7 mouse cellular contexts compared by ENCODE assay signal in genomic region chr7:84594087-84594916, GRCm38 (mm10). TPM values are rescaled to one million over a fixed set of nuclear protein-coding genes. Genes with fewer than 3 reads are reported as not detected.
A peak's percentile ranks its signal among the peaks of the same experiment; 100 is the strongest.
DNase-seq lines count a peak whose midpoint lies in the region; ATAC-seq and TF ChIP-seq lines count a peak whose summit lies in the region.

No protein-coding gene starts in this region.

- peak overlapping the region; percentile 44 for H3K27ac ChIP-seq in forebrain, embryonic 10.5 days
- H3K27ac ChIP-seq in hindbrain, embryonic 14.5 days, result no peak overlapping the region
- no peak overlapping the region for H3K27ac ChIP-seq in limb, embryonic 11.5 days (replicated peaks; ENCODE audit: low read depth, low read length)
- no peak overlapping the region for H3K27ac ChIP-seq in midbrain, embryonic 12.5 days (replicated peaks)
- H3K27ac ChIP-seq in stomach, postnatal 0 days (replicated peaks), result no peak overlapping the region

- no peak for TF ChIP-seq EP300 in stomach, postnatal 0 days (optimal IDR thresholded peaks at IDR 0.05)

- peaks cover 4% of the 10 kb centered on the region for H3K27me3 ChIP-seq in G1E (ENCODE audit: insufficient read depth, low read length)
- no peaks in the 10 kb centered on the region for H3K27me3 ChIP-seq in forebrain, embryonic 10.5 days (ENCODE audit: poor library complexity, severe bottlenecking)
- no peaks in the 10 kb centered on the region for H3K27me3 ChIP-seq in hindbrain, embryonic 14.5 days (ENCODE audit: control insufficient read depth, insufficient read depth, low read length)
- no peaks in the 10 kb centered on the region for H3K27me3 ChIP-seq in limb, embryonic 11.5 days (ENCODE audit: control insufficient read depth, insufficient read depth, low read length)
- no peaks in the 10 kb centered on the region for H3K27me3 ChIP-seq in midbrain, embryonic 12.5 days
- H3K27me3 ChIP-seq in stomach, postnatal 0 days (ENCODE audit: control insufficient read depth, insufficient read depth, low read length), result no peaks in the 10 kb centered on the region

- no peak overlapping the region for H3K9ac ChIP-seq in hindbrain, embryonic 14.5 days
- no peak overlapping the region for H3K9ac ChIP-seq in limb, embryonic 11.5 days (ENCODE audit: low read length)
- no peak overlapping the region for H3K9ac ChIP-seq in midbrain, embryonic 12.5 days (replicated peaks)
- no peak overlapping the region for H3K9ac ChIP-seq in stomach, postnatal 0 days (ENCODE audit: low read length)

- H3K36me3 ChIP-seq in G1E (replicated peaks), result no peaks in the 10 kb centered on the region
- no peaks in the 10 kb centered on the region for H3K36me3 ChIP-seq in forebrain, embryonic 10.5 days (replicated peaks)
- H3K36me3 ChIP-seq in hindbrain, embryonic 14.5 days (replicated peaks; ENCODE audit: control insufficient read depth, insufficient read depth), result no peaks in the 10 kb centered on the region
- H3K36me3 ChIP-seq in limb, embryonic 11.5 days (ENCODE audit: control insufficient read depth, insufficient read depth, low read length), result no peaks in the 10 kb centered on the region
- no peaks in the 10 kb centered on the region for H3K36me3 ChIP-seq in midbrain, embryonic 12.5 days
- no peaks in the 10 kb centered on the region for H3K36me3 ChIP-seq in stomach, postnatal 0 days (ENCODE audit: control insufficient read depth, insufficient read depth, low read length)

- ATAC-seq in G1E (ENCODE audit: extremely low read depth, insufficient number of reproducible peaks, low FRiP score, poor library complexity, severe bottlenecking), result peak; percentile 85
- peak; percentile 70 for ATAC-seq in hindbrain, embryonic 14.5 days (ENCODE audit: low FRiP score)
- 0 out of 2 replicates have a peak, but pooled peaks have one; percentile 31 for ATAC-seq in limb, embryonic 11.5 days (ENCODE audit: insufficient number of reproducible peaks, low FRiP score, low TSS enrichment, low read depth)
- ATAC-seq in midbrain, embryonic 12.5 days (ENCODE audit: low FRiP score, low read depth), result peak; percentile 78
- ATAC-seq in stomach, postnatal 0 days (ENCODE audit: low FRiP score, low TSS enrichment), result peak; percentile 80

- H3K4me2 ChIP-seq in hindbrain, embryonic 14.5 days (replicated peaks), result no peak overlapping the region
- no peak overlapping the region for H3K4me2 ChIP-seq in limb, embryonic 11.5 days (ENCODE audit: low read depth, severe bottlenecking)
- H3K4me2 ChIP-seq in midbrain, embryonic 12.5 days (replicated peaks), result no peak overlapping the region
- H3K4me2 ChIP-seq in stomach, postnatal 0 days (replicated peaks; ENCODE audit: low read depth), result no peak overlapping the region; the same call in 1 of the 2 replicates

- H3K4me3 ChIP-seq in G1E (ENCODE audit: low read depth, low read length), result no peak overlapping the region
- no peak overlapping the region for H3K4me3 ChIP-seq in forebrain, embryonic 10.5 days
- H3K4me3 ChIP-seq in hindbrain, embryonic 14.5 days (replicated peaks; ENCODE audit: low read length), result no peak overlapping the region
- no peak overlapping the region for H3K4me3 ChIP-seq in limb, embryonic 11.5 days (ENCODE audit: low read depth, low read length)
- no peak overlapping the region for H3K4me3 ChIP-seq in midbrain, embryonic 12.5 days
- no peak overlapping the region for H3K4me3 ChIP-seq in stomach, postnatal 0 days (ENCODE audit: low read depth, low read length)

- peak; percentile 58 for DNase-seq in G1E (ENCODE audit: low spot score)
- DNase-seq in c-Kit-negative CD71-positive TER-119-positive erythroid progenitor cells, embryonic 14.5 days (ENCODE audit: low read depth, low spot score), result peak; percentile 74
- peak; percentile 38 for DNase-seq in forebrain, embryonic 10.5 days (ENCODE audit: extremely low spot score, low spot score)
- DNase-seq in hindbrain, embryonic 14.5 days (ENCODE audit: low spot score), result peak; percentile 83
- peak; percentile 53 for DNase-seq in limb, embryonic 11.5 days (ENCODE audit: low spot score)
- DNase-seq in stomach, postnatal 0 days (ENCODE audit: low spot score), result peak; percentile 48

- 55% methylated on average over 8 of the region's 8 CpGs for WGBS in forebrain, embryonic 10.5 days
- WGBS in hindbrain, embryonic 14.5 days, result 50% methylated on average over 8 of the region's 8 CpGs
- WGBS in limb, embryonic 11.5 days, result 56% methylated on average over 8 of the region's 8 CpGs
- 48% methylated on average over 8 of the region's 8 CpGs for WGBS in midbrain, embryonic 12.5 days
- 42% methylated on average over 8 of the region's 8 CpGs for WGBS in stomach, postnatal 0 days

- TF ChIP-seq CTCF in G1E (IDR thresholded peaks at IDR 0.05; ENCODE audit: low read depth, low read length), result peak; percentile 53
- TF ChIP-seq CTCF in stomach, postnatal 0 days (IDR thresholded peaks at IDR 0.05; ENCODE audit: low read depth), result peak; percentile 94

- peaks cover 22% of the 10 kb centered on the region for H3K4me1 ChIP-seq in G1E (ENCODE audit: insufficient read depth, low read depth, low read length)
- no peaks in the 10 kb centered on the region for H3K4me1 ChIP-seq in forebrain, embryonic 10.5 days
- H3K4me1 ChIP-seq in hindbrain, embryonic 14.5 days (replicated peaks; ENCODE audit: control insufficient read depth, insufficient read depth, low read length), result no peaks in the 10 kb centered on the region
- H3K4me1 ChIP-seq in limb, embryonic 11.5 days (ENCODE audit: control insufficient read depth, insufficient read depth, low read length), result no peaks in the 10 kb centered on the region
- no peaks in the 10 kb centered on the region for H3K4me1 ChIP-seq in midbrain, embryonic 12.5 days
- H3K4me1 ChIP-seq in stomach, postnatal 0 days (replicated peaks; ENCODE audit: control insufficient read depth, insufficient read depth), result no peaks in the 10 kb centered on the region

- no peaks in the 10 kb centered on the region for H3K9me3 ChIP-seq in G1E (replicated peaks)
- no peaks in the 10 kb centered on the region for H3K9me3 ChIP-seq in forebrain, embryonic 10.5 days
- H3K9me3 ChIP-seq in hindbrain, embryonic 14.5 days (ENCODE audit: control insufficient read depth, low read length), result no peaks in the 10 kb centered on the region
- H3K9me3 ChIP-seq in limb, embryonic 11.5 days (ENCODE audit: control insufficient read depth, low read length), result no peaks in the 10 kb centered on the region
- H3K9me3 ChIP-seq in midbrain, embryonic 12.5 days, result no peaks in the 10 kb centered on the region
- H3K9me3 ChIP-seq in stomach, postnatal 0 days (ENCODE audit: control insufficient read depth, low read length), result no peaks in the 10 kb centered on the region

RNA-seq across cellular contexts. Expression of gene Fah, which starts 12.2 kb away (rescaled TPM):
- total RNA-seq in G1E (2014; fragmentation: Nextera tagmentation) (6.4 and 7.3 TPM in 2 replicates), G1E (2017) (1.7 and 2.4 TPM in 2 replicates)
- 1.1 and 1.4 TPM in 2 replicates for polyA plus RNA-seq in G1E (2012)
- polyA plus RNA-seq in forebrain, embryonic 10.5 days (2016; fragmentation: Nextera tagmentation; extraction: Ambion mirVana), result 1.9 and 2.2 TPM in 2 replicates
- polyA plus RNA-seq in hindbrain, embryonic 14.5 days (2014; fragmentation: Nextera tagmentation; extraction: Ambion mirVana), result 9.9 and 10.5 TPM in 2 replicates
- polyA plus RNA-seq in limb, embryonic 11.5 days (2014; fragmentation: Nextera tagmentation; extraction: Ambion mirVana), result 1.2 and 1.9 TPM in 2 replicates
- polyA plus RNA-seq in midbrain, embryonic 12.5 days (2016; fragmentation: Nextera tagmentation; extraction: Ambion mirVana), result 5.3 TPM in 2 replicates
- polyA plus RNA-seq in stomach, postnatal 0 days (2015; fragmentation: Nextera tagmentation; extraction: Ambion mirVana), result 12.4 and 12.5 TPM in 2 replicates

Comparison
In these comparisons a context has a peak if more than half of its experiments do, and no peak if none do; other contexts are left out.
1. ATAC-seq: peak in every context shown above with its lines; median percentile 85 in G1E; 80 in stomach, postnatal 0 days; 78 in midbrain, embryonic 12.5 days; 70 in hindbrain, embryonic 14.5 days; 31 in limb, embryonic 11.5 days.